Mouse (Mus musculus): Measurements from ENCODE around the gene Ksr2. TPM values are rescaled to one million over a fixed set of nuclear protein-coding genes. Genes with fewer than 3 reads are reported as not detected.
"Not testable (repeated sequence)": the region's sequence is repeated elsewhere in the genome, so short reads cannot be mapped to it uniquely, and the experiment has no call there.

Gene Ksr2
- polyA plus RNA-seq, 1 experiment, result 0.14 TPM

GRCm38 (mm10) chr5:117593273-117593672 lies 179.5 kb downstream of the Ksr2 start:
- WGBS, result 17% methylated on average over 19 of the region's 19 CpGs
- TF ChIP-seq POLR2A (IDR thresholded peaks at IDR 0.05; ENCODE audit: low read depth, low read length), result no peak
- TF ChIP-seq CTCF (IDR thresholded peaks at IDR 0.05; ENCODE audit: extremely low read depth, insufficient read length, insufficient replicate concordance, low read depth, low read length), result no peak

GRCm38 (mm10) chr5:117596803-117597202 lies 183.0 kb downstream of the Ksr2 start:
- Histone ChIP-seq H3K27ac (ENCODE audit: insufficient read depth, low read depth, low read length) (no peak overlapping the region), H3K36me3 (ENCODE audit: control insufficient read depth, insufficient read depth, low read length) (no peaks in the 10 kb centered on the region), H3K27me3 (ENCODE audit: control insufficient read depth, insufficient read depth, low read length) (no peaks in the 10 kb centered on the region), H3K4me1 (ENCODE audit: control insufficient read depth, insufficient read depth, insufficient read length, low read length) (no peaks in the 10 kb centered on the region), H3K4me3 (ENCODE audit: low read depth, low read length) (no peak overlapping the region)
- TF ChIP-seq CTCF (IDR thresholded peaks at IDR 0.05; ENCODE audit: extremely low read depth, insufficient read length, insufficient replicate concordance, low read depth, low read length), result no peak
- no peak for TF ChIP-seq POLR2A (IDR thresholded peaks at IDR 0.05; ENCODE audit: low read depth, low read length)
- WGBS, result 83% methylated on average over 3 of the region's 3 CpGs

More at GRCm38 (mm10) chr5:117593273-117593672, 179.5 kb downstream of the Ksr2 start:
- no peaks in the 10 kb centered on the region for H3K27me3 ChIP-seq (ENCODE audit: control insufficient read depth, insufficient read depth, low read length)
- H3K4me3 ChIP-seq (ENCODE audit: low read depth, low read length), result no peak overlapping the region
- no peaks in the 10 kb centered on the region for H3K36me3 ChIP-seq (ENCODE audit: control insufficient read depth, insufficient read depth, low read length)
- no peaks in the 10 kb centered on the region for H3K4me1 ChIP-seq (ENCODE audit: control insufficient read depth, insufficient read depth, insufficient read length, low read length)
- no peak overlapping the region for H3K27ac ChIP-seq (ENCODE audit: insufficient read depth, low read depth, low read length)

- TF ChIP-seq CTCF (IDR thresholded peaks at IDR 0.05; ENCODE audit: extremely low read depth, insufficient read length, insufficient replicate concordance, low read depth, low read length) (no peak), POLR2A (IDR thresholded peaks at IDR 0.05; ENCODE audit: low read depth, low read length) (no peak)
- no peaks in the 10 kb centered on the region for H3K36me3 ChIP-seq (ENCODE audit: control insufficient read depth, insufficient read depth, low read length)
- WGBS, result 58% methylated on average over 9 of the region's 9 CpGs
- H3K4me3 ChIP-seq (ENCODE audit: low read depth, low read length), result no peak overlapping the region
- H3K27ac ChIP-seq (ENCODE audit: insufficient read depth, low read depth, low read length), result no peak overlapping the region
- H3K27me3 ChIP-seq (ENCODE audit: control insufficient read depth, insufficient read depth, low read length), result no peaks in the 10 kb centered on the region
- no peaks in the 10 kb centered on the region for H3K4me1 ChIP-seq (ENCODE audit: control insufficient read depth, insufficient read depth, insufficient read length, low read length)
Measured at GRCm38 (mm10) chr5:117602026-117602425, 188.2 kb downstream of the Ksr2 start.

- H3K4me3 ChIP-seq (ENCODE audit: low read depth, low read length), result no peak overlapping the region
- H3K27me3 ChIP-seq (ENCODE audit: control insufficient read depth, insufficient read depth, low read length), result no peaks in the 10 kb centered on the region
- TF ChIP-seq CTCF (IDR thresholded peaks at IDR 0.05; ENCODE audit: extremely low read depth, insufficient read length, insufficient replicate concordance, low read depth, low read length) (no peak), POLR2A (IDR thresholded peaks at IDR 0.05; ENCODE audit: low read depth, low read length) (no peak)
- H3K27ac ChIP-seq (ENCODE audit: insufficient read depth, low read depth, low read length), result no peak overlapping the region
- H3K36me3 ChIP-seq (ENCODE audit: control insufficient read depth, insufficient read depth, low read length), result no peaks in the 10 kb centered on the region
- no peaks in the 10 kb centered on the region for H3K4me1 ChIP-seq (ENCODE audit: control insufficient read depth, insufficient read depth, insufficient read length, low read length)
- 76% methylated on average over 15 of the region's 15 CpGs for WGBS
Measured at GRCm38 (mm10) chr5:117607761-117608309, 194.0 kb downstream of the Ksr2 start.

- peak; percentile 55; the same call in 1 of the 2 replicates for TF ChIP-seq CTCF (IDR thresholded peaks at IDR 0.05; ENCODE audit: extremely low read depth, insufficient read length, insufficient replicate concordance, low read depth, low read length)
- TF ChIP-seq POLR2A (IDR thresholded peaks at IDR 0.05; ENCODE audit: low read depth, low read length), result no peak
- Histone ChIP-seq H3K4me1 (ENCODE audit: control insufficient read depth, insufficient read depth, insufficient read length, low read length) (no peaks in the 10 kb centered on the region), H3K36me3 (ENCODE audit: control insufficient read depth, insufficient read depth, low read length) (no peaks in the 10 kb centered on the region), H3K27ac (ENCODE audit: insufficient read depth, low read depth, low read length) (no peak overlapping the region), H3K4me3 (ENCODE audit: low read depth, low read length) (no peak overlapping the region), H3K27me3 (ENCODE audit: control insufficient read depth, insufficient read depth, low read length) (no peaks in the 10 kb centered on the region)
- WGBS, result 37% methylated on average over 5 of the region's 5 CpGs
Measured at GRCm38 (mm10) chr5:117614331-117615024, 200.7 kb downstream of the Ksr2 start.

- WGBS, result 81% methylated on average over 4 of the region's 4 CpGs
- H3K36me3 ChIP-seq (ENCODE audit: control insufficient read depth, insufficient read depth, low read length), result no peaks in the 10 kb centered on the region
- no peak overlapping the region for H3K27ac ChIP-seq (ENCODE audit: insufficient read depth, low read depth, low read length)
- H3K27me3 ChIP-seq (ENCODE audit: control insufficient read depth, insufficient read depth, low read length), result no peaks in the 10 kb centered on the region
- no peak overlapping the region for H3K4me3 ChIP-seq (ENCODE audit: low read depth, low read length)
- no peaks in the 10 kb centered on the region for H3K4me1 ChIP-seq (ENCODE audit: control insufficient read depth, insufficient read depth, insufficient read length, low read length)
- TF ChIP-seq POLR2A (IDR thresholded peaks at IDR 0.05; ENCODE audit: low read depth, low read length) (no peak), CTCF (IDR thresholded peaks at IDR 0.05; ENCODE audit: extremely low read depth, insufficient read length, insufficient replicate concordance, low read depth, low read length) (no peak)
Measured at GRCm38 (mm10) chr5:117620292-117620691, 206.5 kb downstream of the Ksr2 start.

GRCm38 (mm10) chr5:117622221-117622620 lies 208.4 kb downstream of the Ksr2 start:
- WGBS, result 58% methylated on average over 12 of the region's 12 CpGs
- TF ChIP-seq CTCF (IDR thresholded peaks at IDR 0.05; ENCODE audit: extremely low read depth, insufficient read length, insufficient replicate concordance, low read depth, low read length), result no peak
- TF ChIP-seq POLR2A (IDR thresholded peaks at IDR 0.05; ENCODE audit: low read depth, low read length), result no peak
- H3K4me1 ChIP-seq (ENCODE audit: control insufficient read depth, insufficient read depth, insufficient read length, low read length), result no peaks in the 10 kb centered on the region
- H3K27ac ChIP-seq (ENCODE audit: insufficient read depth, low read depth, low read length), result no peak overlapping the region
- no peak overlapping the region for H3K4me3 ChIP-seq (ENCODE audit: low read depth, low read length)
- H3K27me3 ChIP-seq (ENCODE audit: control insufficient read depth, insufficient read depth, low read length), result no peaks in the 10 kb centered on the region
- no peaks in the 10 kb centered on the region for H3K36me3 ChIP-seq (ENCODE audit: control insufficient read depth, insufficient read depth, low read length)

- H3K36me3 ChIP-seq (ENCODE audit: control insufficient read depth, insufficient read depth, low read length); H3K27ac ChIP-seq (ENCODE audit: insufficient read depth, low read depth, low read length); H3K27me3 ChIP-seq (ENCODE audit: control insufficient read depth, insufficient read depth, low read length); H3K4me3 ChIP-seq (ENCODE audit: low read depth, low read length); H3K4me1 ChIP-seq (ENCODE audit: control insufficient read depth, insufficient read depth, insufficient read length, low read length): not testable (repeated sequence)
- 91% methylated on average over 4 of the region's 4 CpGs for WGBS
Measured at GRCm38 (mm10) chr5:117623206-117623605, 209.4 kb downstream of the Ksr2 start.

All from small intestine, adult 2 months (tissue).